ENCODE assay signal across 34 mouse cellular contexts in genomic region chr12:6119557-6119956, GRCm38 (mm10).
"Had no signal": no experiment of that assay in that cellular context is flagged by ENCODE, and none has a peak within 500 bp of the region (broad histone marks: within the 10 kb centered on the region; RNA-seq: fewer than 3 reads in every experiment).

No protein-coding gene starts in this region.

- H3K4me1 ChIP-seq: heart, embryonic 10.5 days; heart, embryonic 12.5 days; heart, embryonic 13.5 days; heart, embryonic 15.5 days; hindbrain, embryonic 10.5 days; hindbrain, embryonic 12.5 days; hindbrain, embryonic 13.5 days; hindbrain, embryonic 15.5 days; intestine, embryonic 15.5 days; kidney, embryonic 15.5 days had no signal

- H3K27ac ChIP-seq: heart, embryonic 10.5 days; heart, embryonic 13.5 days; heart, embryonic 15.5 days; hindbrain, embryonic 10.5 days; hindbrain, embryonic 12.5 days; hindbrain, embryonic 13.5 days; hindbrain, embryonic 15.5 days; hindbrain, postnatal 0 days; intestine, embryonic 15.5 days; kidney, embryonic 15.5 days; kidney, postnatal 0 days; layer of hippocampus, adult 2 months; left cerebral cortex, adult 2 months had no signal

- H3K27me3 ChIP-seq: heart, embryonic 12.5 days; heart, embryonic 13.5 days; heart, embryonic 15.5 days; hindbrain, embryonic 12.5 days; hindbrain, embryonic 13.5 days; hindbrain, embryonic 15.5 days; intestine, embryonic 15.5 days; kidney, embryonic 15.5 days had no signal

- H3K9ac ChIP-seq: heart, embryonic 12.5 days; heart, embryonic 13.5 days; heart, embryonic 15.5 days; hindbrain, embryonic 12.5 days; hindbrain, embryonic 13.5 days; hindbrain, embryonic 15.5 days; intestine, embryonic 15.5 days; kidney, embryonic 15.5 days had no signal

- H3K9me3 ChIP-seq: heart, embryonic 10.5 days; heart, embryonic 12.5 days; heart, embryonic 13.5 days; heart, embryonic 15.5 days; hindbrain, embryonic 10.5 days; hindbrain, embryonic 12.5 days; hindbrain, embryonic 13.5 days; hindbrain, embryonic 15.5 days; intestine, embryonic 15.5 days; kidney, embryonic 15.5 days had no signal

- H3K36me3 ChIP-seq: heart, embryonic 10.5 days; heart, embryonic 12.5 days; heart, embryonic 13.5 days; heart, embryonic 15.5 days; hindbrain, embryonic 10.5 days; hindbrain, embryonic 12.5 days; hindbrain, embryonic 13.5 days; hindbrain, embryonic 15.5 days; intestine, embryonic 15.5 days; kidney, embryonic 15.5 days had no signal

- DNase-seq: heart, postnatal 10 days; heart, postnatal 14 days; heart, postnatal 36 days; heart, postnatal 4 days; kidney, adult 11 months; kidney, adult 18-20 months; kidney, adult 2 months; kidney, adult 8-10 months; kidney, adult 9 months; kidney, postnatal 10 days; kidney, postnatal 14 days; kidney, postnatal 25 days; kidney, postnatal 4 days; layer of hippocampus, adult 9-11 months; layer of hippocampus, postnatal 36 days had no signal

- ATAC-seq: hindbrain, embryonic 16.5 days; hindbrain, postnatal 0 days; inflammation-experienced regulatory T-cells, adult 6 months; intestine, embryonic 15.5 days; intestine, embryonic 16.5 days; intestine, postnatal 0 days had no signal

- H3K4me3 ChIP-seq: heart, embryonic 10.5 days; heart, embryonic 12.5 days; heart, embryonic 13.5 days; heart, embryonic 15.5 days; hindbrain, embryonic 10.5 days; hindbrain, embryonic 12.5 days; hindbrain, embryonic 13.5 days; hindbrain, embryonic 15.5 days; intestine, embryonic 15.5 days; kidney, embryonic 15.5 days; layer of hippocampus, adult 2 months; left cerebral cortex, adult 2 months had no signal

- H3K4me2 ChIP-seq: heart, embryonic 11.5 days; heart, embryonic 12.5 days; heart, embryonic 13.5 days; heart, embryonic 15.5 days; hindbrain, embryonic 12.5 days; hindbrain, embryonic 13.5 days; hindbrain, embryonic 15.5 days; intestine, embryonic 15.5 days; kidney, embryonic 15.5 days had no signal
